Mouse (Mus musculus): ENCODE results near the gene Prkd2.

- TF ChIP-seq POLR2A (IDR thresholded peaks at IDR 0.05; ENCODE audit: low read depth, low read length) (no peak), CTCF (conservative IDR thresholded peaks at IDR 0.05 in 1 of 2, IDR thresholded peaks at IDR 0.05 in 1 of 2; ENCODE audit: low read depth in 2 of 2, low read length in 2 of 2) (no peak), ZC3H11A (IDR thresholded peaks at IDR 0.05; ENCODE audit: low read depth, low read length) (no peak), GABPA (IDR thresholded peaks at IDR 0.05; ENCODE audit: insufficient replicate concordance, low read depth, low read length) (no peak), MXI1 (IDR thresholded peaks at IDR 0.05; ENCODE audit: low read depth, low read length) (no peak), EP300 (IDR thresholded peaks at IDR 0.05; ENCODE audit: low read length) (no peak)
Measured at GRCm38 (mm10) chr7:16914453-16915343, 72.0 kb downstream of the Prkd2 start.
